Mouse (Mus musculus) midbrain, embryonic 15.5 days (tissue): Measurements from ENCODE around the gene Uap1l1. TPM values are rescaled to one million over a fixed set of nuclear protein-coding genes. Genes with fewer than 3 reads are reported as not detected.
"Not testable (repeated sequence)": the region's sequence is repeated elsewhere in the genome, so short reads cannot be mapped to it uniquely, and the experiment has no call there.

Experiments used
- ATAC-seq: fragments of 200-750 bp; cut with Nextera tagmentation; replicated peaks from 2 replicates; pipeline ENCODE4 v1.8.0; 2017; ENCODE audit warnings: moderate TSS enrichment
- H3K27ac ChIP-seq: fragments of 300-500 bp; sonication (generic); 2 replicates; pipeline ENCODE4 v1.5.1; 2015; ENCODE audit warnings: mild to moderate bottlenecking, inconsistent platforms
- H3K27me3 ChIP-seq: fragments of 300-500 bp; sonication (generic); replicated peaks from 2 replicates; pipeline ENCODE4 v1.6.1; 2015; ENCODE audit warnings: inconsistent platforms
- H3K36me3 ChIP-seq: fragments of 300-500 bp; sonication (generic); replicated peaks from 2 replicates; pipeline ENCODE4 v1.6.1; 2015; ENCODE audit warnings: inconsistent platforms
- H3K4me1 ChIP-seq: fragments of 300-500 bp; sonication (generic); 2 replicates; pipeline ENCODE4 v1.6.1; 2015; ENCODE audit warnings: inconsistent platforms
- H3K4me2 ChIP-seq: fragments of 300-500 bp; sonication (generic); 2 replicates; pipeline ENCODE4 v1.6.1; 2015; ENCODE audit warnings: inconsistent platforms, mild to moderate bottlenecking, moderate library complexity
- H3K4me3 ChIP-seq: fragments of 300-500 bp; sonication (generic); 2 replicates; pipeline ENCODE4 v1.5.1; 2015; ENCODE audit warnings: mild to moderate bottlenecking, inconsistent platforms
- H3K9ac ChIP-seq: fragments of 300-500 bp; sonication (generic); 2 replicates; pipeline ENCODE4 v1.6.1; 2015; ENCODE audit warnings: mild to moderate bottlenecking, inconsistent platforms
- H3K9me3 ChIP-seq: fragments of 300-500 bp; sonication (generic); 2 replicates; pipeline ENCODE4 v1.6.1; 2016; ENCODE audit warnings: inconsistent platforms
- WGBS: fragments of 180-500 bp; shearing (Covaris S2); methylation state at CpG from one replicate; pipeline ENCODE4 v1.1.7; 2015; ENCODE audit warnings: mixed read lengths; 5-methylcytosine and 5-hydroxymethylcytosine counted together
- polyA plus RNA-seq: library from polyadenylated mRNA; unstranded; fragments of >200 nt; fragmentation: Nextera tagmentation; extraction: Ambion mirVana; gene quantifications from 2 replicates; pipeline ENCODE4 v1.2.1, GENCODE M21; 2015

Gene Uap1l1
- 5.6 and 5.9 TPM in 2 replicates for polyA plus RNA-seq

DNA sequence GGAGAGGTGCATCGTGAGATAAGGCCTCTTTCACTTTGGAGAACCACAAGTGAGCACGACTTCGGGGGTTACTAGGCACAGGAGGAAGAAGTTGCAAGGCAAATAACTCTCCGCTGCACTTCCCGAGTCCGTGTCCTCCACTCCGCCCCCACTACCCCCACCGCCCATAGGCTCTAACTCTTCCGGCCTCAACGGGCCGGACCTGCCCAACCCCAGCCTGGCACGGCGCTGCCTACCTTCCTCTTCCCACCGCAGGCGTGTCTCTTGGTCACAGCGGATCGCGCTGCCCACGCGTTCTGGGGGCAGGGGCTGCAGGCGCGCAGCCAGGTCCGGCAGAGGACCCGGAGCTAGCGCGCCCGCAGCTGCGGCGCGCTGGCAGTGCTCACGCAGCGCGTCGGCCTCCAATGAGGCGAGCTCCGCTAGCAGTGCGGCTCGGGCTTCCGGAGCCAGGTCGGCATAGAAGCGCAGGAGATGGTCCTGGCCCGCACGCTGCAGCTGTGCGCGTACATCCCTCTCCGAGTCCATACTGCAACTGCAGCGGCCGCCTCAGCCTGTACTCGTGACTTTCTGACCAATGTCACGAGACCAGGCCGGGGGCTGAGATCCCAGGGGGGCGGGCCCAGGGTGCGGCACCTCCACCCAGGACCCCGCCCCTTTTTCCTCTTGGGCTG is at the start of gene Uap1l1:
Gene Uap1l1 (minus strand): TSS at position 592 of the 671 bp plus-strand sequence.
- 0 out of 2 replicates have a peak within 1 kb of the TSS, but pooled peaks have one; percentile 38 for H3K27ac ChIP-seq
- peaks cover 36% of the 10 kb centered on the region for H3K27me3 ChIP-seq

DNA sequence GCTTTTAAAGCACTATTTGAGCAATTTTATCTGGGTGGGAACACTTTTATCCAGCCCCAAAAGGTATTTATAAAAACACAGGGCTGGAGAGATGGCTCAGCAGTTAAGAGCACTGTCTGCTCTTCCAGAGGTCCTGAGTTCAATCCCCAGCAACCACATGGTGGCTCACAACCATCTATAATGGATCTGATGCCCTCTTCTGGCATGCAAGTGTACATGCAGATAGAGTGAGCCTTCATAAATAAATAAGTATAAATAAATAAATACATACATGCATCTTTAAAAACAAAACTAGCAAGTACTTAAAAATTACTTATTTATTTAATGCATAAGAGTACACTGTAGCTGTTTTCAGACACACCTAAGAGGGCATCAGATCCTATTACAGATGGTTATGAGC is 48.0 kb upstream of the Uap1l1 start:
- ATAC-seq = not testable (repeated sequence)

More for the DNA sequence above, at the start of gene Uap1l1:
- ATAC-seq = peak; percentile 77
- Histone ChIP-seq H3K9me3 (no peaks in the 10 kb centered on the region), H3K4me1 (peaks cover 10% of the 10 kb centered on the region), H3K36me3 (no peaks in the 10 kb centered on the region), H3K4me3 (peak within 1 kb of the TSS; percentile 57), H3K4me2 (peak within 1 kb of the TSS; percentile 100), H3K9ac (peak within 1 kb of the TSS; percentile 63)
- WGBS = under 1% methylated on average over 54 of the region's 54 CpGs

DNA sequence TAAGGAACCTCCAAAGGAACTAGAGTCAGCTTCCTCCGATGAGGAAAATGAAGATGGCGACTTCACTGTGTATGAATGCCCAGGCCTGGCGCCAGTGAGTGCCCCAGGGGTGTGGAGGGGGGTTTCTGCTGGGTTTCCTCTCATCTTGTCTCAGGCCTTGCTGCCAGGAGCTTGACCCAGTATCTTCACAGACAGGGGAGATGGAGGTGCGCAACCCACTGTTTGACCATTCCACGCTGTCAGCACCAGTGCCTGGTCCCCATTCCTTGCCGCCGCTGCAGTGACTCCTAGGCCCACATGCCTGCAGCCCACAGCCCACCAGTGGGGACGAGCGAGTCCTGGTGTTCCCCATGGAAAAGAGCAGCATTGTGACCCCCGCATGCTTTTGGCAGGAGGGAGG is 43.4 kb upstream of the Uap1l1 start:
- Histone ChIP-seq H3K4me2 (no peak overlapping the region), H3K9ac (no peak overlapping the region), H3K36me3 (peaks cover 29% of the 10 kb centered on the region), H3K9me3 (no peaks in the 10 kb centered on the region), H3K4me1 (peaks cover 30% of the 10 kb centered on the region), H3K27ac (no peak overlapping the region), H3K4me3 (no peak overlapping the region), H3K27me3 (no peaks in the 10 kb centered on the region)
- 93% methylated on average over 10 of the region's 10 CpGs for WGBS
- no peak for ATAC-seq

More for the DNA sequence above, 48.0 kb upstream of the Uap1l1 start:
- H3K27ac ChIP-seq, H3K9me3 ChIP-seq, H3K4me2 ChIP-seq, H3K27me3 ChIP-seq, H3K4me3 ChIP-seq, H3K4me1 ChIP-seq, H3K9ac ChIP-seq: not testable (repeated sequence)
- peaks cover 20% of the 10 kb centered on the region for H3K36me3 ChIP-seq

DNA sequence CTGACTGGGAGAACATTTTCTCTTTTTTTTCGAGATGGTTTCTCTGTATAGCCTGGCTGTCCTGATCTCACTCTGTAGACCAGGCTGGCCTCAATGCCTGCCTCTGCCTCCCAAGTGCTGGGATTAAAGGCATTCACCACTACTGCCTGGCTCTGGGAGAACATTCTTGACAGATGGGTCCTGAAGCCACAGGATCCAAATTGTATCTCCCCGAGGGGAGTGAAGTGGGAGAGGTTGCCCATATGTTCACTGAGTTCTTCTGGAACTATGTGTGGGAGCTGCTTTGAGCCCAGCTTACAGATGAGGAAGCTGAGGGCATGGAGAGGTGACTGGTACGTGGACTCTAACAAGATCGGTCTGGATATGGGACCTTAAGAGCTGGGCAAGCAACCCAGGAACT is 38.5 kb upstream of the Uap1l1 start:
- Histone ChIP-seq H3K4me2 (peak overlapping the region; percentile 80), H3K9me3 (no peaks in the 10 kb centered on the region), H3K27me3 (peaks cover 16% of the 10 kb centered on the region), H3K27ac (peak overlapping the region; percentile 85), H3K36me3 (peaks cover 15% of the 10 kb centered on the region; the same call in 1 of the 2 replicates), H3K9ac (peak overlapping the region; percentile 94), H3K4me3 (peak overlapping the region; percentile 57), H3K4me1 (peaks cover 45% of the 10 kb centered on the region)
- 86% methylated on average over 4 of the region's 4 CpGs for WGBS
- no peak for ATAC-seq

DNA sequence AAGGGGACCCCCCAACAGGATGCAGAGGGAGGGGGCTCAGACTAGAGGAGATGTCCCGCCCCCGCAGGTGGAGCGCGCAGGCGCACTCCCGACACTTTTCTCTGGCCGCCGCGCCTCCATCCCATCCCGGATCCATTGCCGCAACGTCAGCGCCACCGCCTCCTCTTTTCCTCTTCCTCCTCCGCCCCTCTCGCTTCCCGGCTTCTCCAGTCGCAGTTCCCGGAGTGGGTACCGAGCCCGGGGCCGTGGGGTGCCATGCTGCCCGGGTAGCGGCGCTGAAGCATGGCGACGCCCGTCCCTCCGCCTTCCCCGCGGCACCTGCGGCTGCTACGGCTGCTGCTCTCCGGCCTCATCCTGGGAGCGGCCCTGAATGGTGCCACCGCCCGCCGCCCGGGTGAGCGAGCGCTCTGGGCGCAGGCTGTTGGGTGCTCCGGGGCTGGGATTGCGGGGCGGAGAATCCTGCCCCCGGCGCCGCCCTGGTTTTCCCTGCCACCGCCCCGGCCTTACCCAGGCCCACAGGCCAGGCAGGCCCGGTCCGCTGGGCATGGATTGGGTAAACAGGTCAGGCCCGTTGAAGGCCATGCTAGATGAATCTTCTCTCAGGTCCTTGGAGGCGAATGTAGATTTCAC is 37.6 kb upstream of the Uap1l1 start:
- H3K36me3 ChIP-seq = peaks cover 8% of the 10 kb centered on the region; the same call in 1 of the 2 replicates
- H3K4me1 ChIP-seq = peaks cover 45% of the 10 kb centered on the region
- H3K4me2 ChIP-seq = peak overlapping the region; percentile 80
- WGBS = under 1% methylated on average over 54 of the region's 54 CpGs
- H3K9ac ChIP-seq = peak overlapping the region; percentile 94
- peaks cover 25% of the 10 kb centered on the region for H3K27me3 ChIP-seq
- no peaks in the 10 kb centered on the region for H3K9me3 ChIP-seq
- H3K27ac ChIP-seq = peak overlapping the region; percentile 85
- peak overlapping the region; percentile 57 for H3K4me3 ChIP-seq
- ATAC-seq = peak; percentile 87

DNA sequence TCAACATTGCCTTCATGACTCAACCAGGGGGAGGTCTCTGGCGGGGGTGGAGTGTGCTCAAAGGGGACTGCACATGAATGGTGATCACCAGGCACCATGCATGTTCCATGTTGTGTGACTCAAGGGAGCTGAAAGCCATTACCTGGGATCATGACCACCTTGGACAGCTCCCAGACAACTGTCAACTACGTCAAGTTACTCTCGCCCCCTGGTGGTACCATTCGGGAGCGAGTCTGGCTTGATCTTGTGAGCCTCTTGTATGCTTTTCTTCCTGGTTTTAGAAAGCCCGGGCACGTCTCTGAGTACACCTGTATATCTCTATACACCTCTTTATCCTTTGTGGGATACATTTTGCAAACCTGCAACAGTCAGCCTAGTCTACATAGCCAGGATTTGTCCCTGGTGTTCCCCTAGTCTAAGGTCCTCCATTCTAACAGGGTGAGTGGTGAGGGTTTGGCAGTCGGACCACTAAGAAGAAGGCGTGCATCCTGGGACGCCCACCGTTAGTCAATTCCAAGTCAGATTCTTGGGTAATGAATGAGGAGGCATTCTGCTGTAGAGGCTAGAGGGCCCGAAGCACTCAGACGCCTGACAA is 37.0 kb upstream of the Uap1l1 start:
- H3K9me3 ChIP-seq = no peaks in the 10 kb centered on the region
- peak overlapping the region; percentile 80 for H3K4me2 ChIP-seq
- H3K4me3 ChIP-seq = peak overlapping the region; percentile 57
- H3K4me1 ChIP-seq = peaks cover 45% of the 10 kb centered on the region
- WGBS = under 1% methylated on average over 13 of the region's 13 CpGs
- H3K36me3 ChIP-seq = 0 out of 2 replicates have a peak, but pooled peaks cover 2% of the 10 kb centered on the region
- peaks cover 31% of the 10 kb centered on the region for H3K27me3 ChIP-seq
- H3K9ac ChIP-seq = peak overlapping the region; percentile 94
- ATAC-seq = peak; percentile 57
- H3K27ac ChIP-seq = peak overlapping the region; percentile 85

DNA sequence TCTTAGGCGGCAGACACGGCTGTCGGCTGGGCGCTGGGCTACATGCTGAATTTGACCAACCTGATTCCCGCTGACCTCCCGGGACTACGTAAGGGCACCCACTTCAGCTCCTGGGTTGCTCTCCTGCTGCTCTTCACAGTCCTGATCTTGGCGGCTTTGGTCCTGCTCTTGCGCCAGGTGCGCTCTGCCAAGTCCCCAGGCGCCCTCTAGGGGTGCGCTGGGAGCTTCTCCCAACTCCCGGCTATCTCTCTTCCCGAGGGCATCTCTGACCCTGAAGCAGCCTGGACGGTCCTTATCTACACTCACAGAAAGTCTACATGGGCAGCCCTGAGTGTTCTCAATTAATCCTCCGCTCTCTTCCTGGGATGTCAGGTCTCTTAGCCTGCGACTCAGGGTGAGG is 35.3 kb upstream of the Uap1l1 start:
- Histone ChIP-seq H3K9me3 (no peaks in the 10 kb centered on the region), H3K4me3 (peak overlapping the region; percentile 34), H3K36me3 (no peaks in the 10 kb centered on the region), H3K27me3 (peaks cover 48% of the 10 kb centered on the region), H3K27ac (no peak overlapping the region), H3K4me2 (peak overlapping the region; percentile 71), H3K4me1 (peaks cover 40% of the 10 kb centered on the region), H3K9ac (peak overlapping the region; percentile 28; the same call in 1 of the 2 replicates)
- no peak for ATAC-seq
- WGBS = 3% methylated on average over 17 of the region's 17 CpGs

DNA sequence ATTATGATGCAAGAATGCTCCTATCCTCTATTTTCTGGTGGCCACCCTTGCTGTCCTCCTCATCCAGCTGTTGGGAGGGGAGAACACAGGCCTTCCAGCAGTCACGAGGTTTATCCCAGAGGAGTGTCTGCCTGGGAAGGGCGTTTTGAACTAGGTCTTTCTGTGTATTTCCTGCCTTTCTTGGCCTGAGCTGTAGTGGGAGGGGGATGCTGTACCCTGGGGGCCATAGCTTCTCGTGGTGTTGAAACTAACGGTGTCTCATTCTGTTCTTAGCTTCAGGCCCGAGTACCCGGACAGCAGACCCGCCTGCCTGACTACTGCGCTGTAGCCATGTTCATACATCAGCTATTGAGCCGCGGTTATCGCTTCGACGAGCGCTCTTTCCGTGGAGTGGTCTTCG is 34.8 kb upstream of the Uap1l1 start:
- H3K27me3 ChIP-seq = peaks cover 53% of the 10 kb centered on the region

DNA sequence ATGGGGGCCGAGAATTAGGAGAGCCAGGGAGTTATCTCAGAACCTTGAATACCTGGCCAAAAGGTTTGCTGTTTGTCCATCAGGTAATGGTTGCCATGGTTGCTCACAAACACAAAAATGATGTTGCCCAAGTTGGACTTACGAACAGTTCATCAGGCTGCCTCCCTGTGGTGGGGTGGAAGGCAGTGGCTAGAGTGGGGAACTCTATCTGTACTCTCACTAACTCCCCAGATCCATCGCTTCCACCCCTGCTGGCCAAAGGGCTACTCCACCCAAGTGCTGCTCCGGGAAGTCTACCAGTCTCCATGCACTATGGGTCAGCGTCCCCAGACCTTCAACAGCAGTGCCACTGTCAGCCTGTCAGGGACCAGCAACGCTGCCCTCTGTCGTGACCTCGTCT is 33.6 kb upstream of the Uap1l1 start, which contains the start of gene Npdc1:
Gene Npdc1 (plus strand): TSS at position 301 of the 400 bp plus-strand sequence.
- WGBS = 72% methylated on average over 8 of the region's 8 CpGs
- Histone ChIP-seq H3K27ac (no peak within 1 kb of the TSS), H3K4me1 (peaks cover 28% of the 10 kb centered on the region), H3K36me3 (no peaks in the 10 kb centered on the region), H3K27me3 (peaks cover 65% of the 10 kb centered on the region), H3K9me3 (no peaks in the 10 kb centered on the region), H3K9ac (no peak within 1 kb of the TSS), H3K4me3 (peak within 1 kb of the TSS; percentile 34; the same call in 1 of the 2 replicates), H3K4me2 (peak within 1 kb of the TSS; percentile 71)
- no peak for ATAC-seq

More for the DNA sequence above, 34.8 kb upstream of the Uap1l1 start:
- Histone ChIP-seq H3K4me3 (peak overlapping the region; percentile 34), H3K4me2 (peak overlapping the region; percentile 71), H3K4me1 (peaks cover 40% of the 10 kb centered on the region), H3K9me3 (no peaks in the 10 kb centered on the region), H3K27ac (no peak overlapping the region), H3K36me3 (no peaks in the 10 kb centered on the region), H3K9ac (peak overlapping the region; percentile 28; the same call in 1 of the 2 replicates)
- 20% methylated on average over 16 of the region's 16 CpGs for WGBS
- ATAC-seq = no peak

DNA sequence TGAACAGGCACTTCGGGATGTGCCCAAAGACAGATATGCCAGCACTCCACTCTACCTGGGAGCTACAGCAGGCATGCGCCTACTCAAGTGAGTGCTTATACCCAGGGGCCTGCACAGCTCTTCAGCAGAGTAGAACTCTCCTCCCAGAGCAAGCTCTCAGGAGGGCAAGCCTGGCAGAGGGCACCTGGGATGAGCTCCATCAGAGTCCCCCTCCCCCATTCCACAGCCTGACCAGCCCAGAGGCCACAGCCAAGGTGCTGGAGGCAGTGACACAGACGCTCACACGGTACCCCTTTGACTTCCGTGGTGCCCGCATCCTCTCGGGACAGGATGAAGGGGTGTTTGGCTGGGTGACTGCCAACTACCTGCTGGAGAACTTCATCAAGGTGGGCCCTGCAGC is 32.6 kb upstream of the Uap1l1 start:
- no peaks in the 10 kb centered on the region for H3K9me3 ChIP-seq
- WGBS = 92% methylated on average over 7 of the region's 7 CpGs
- peaks cover 65% of the 10 kb centered on the region for H3K27me3 ChIP-seq
- H3K27ac ChIP-seq = no peak overlapping the region
- no peak for ATAC-seq
- peaks cover 24% of the 10 kb centered on the region for H3K4me1 ChIP-seq
- no peak overlapping the region for H3K4me2 ChIP-seq
- no peaks in the 10 kb centered on the region for H3K36me3 ChIP-seq
- H3K4me3 ChIP-seq = no peak overlapping the region
- no peak overlapping the region for H3K9ac ChIP-seq

DNA sequence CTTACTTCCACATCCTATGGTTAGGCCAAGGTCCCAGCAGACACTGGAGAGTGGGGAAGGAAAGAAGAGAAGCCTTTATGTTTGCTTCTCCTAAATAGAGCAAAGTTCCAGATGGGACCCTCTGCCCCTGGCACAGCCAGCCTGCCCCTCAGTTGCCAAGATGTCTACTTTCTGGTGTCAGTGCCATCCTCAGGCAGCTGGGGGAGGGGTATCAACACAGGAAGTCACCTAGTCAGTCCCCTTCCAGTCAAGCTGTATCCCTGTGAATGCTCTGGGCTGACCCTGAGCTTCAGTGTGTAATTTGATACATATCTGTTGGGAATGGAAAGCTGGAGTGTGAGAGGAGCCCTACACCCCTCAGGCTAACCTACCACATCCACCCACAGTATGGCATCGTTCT is 31.5 kb upstream of the Uap1l1 start:
- WGBS = 59% methylated on average over 1 of the region's 1 CpGs
- peaks cover 65% of the 10 kb centered on the region for H3K27me3 ChIP-seq
- no peak overlapping the region for H3K27ac ChIP-seq
- no peak for ATAC-seq
- peaks cover 20% of the 10 kb centered on the region for H3K4me1 ChIP-seq
- H3K4me3 ChIP-seq = no peak overlapping the region
- H3K9me3 ChIP-seq = no peaks in the 10 kb centered on the region
- H3K4me2 ChIP-seq = no peak overlapping the region
- no peaks in the 10 kb centered on the region for H3K36me3 ChIP-seq
- no peak overlapping the region for H3K9ac ChIP-seq

DNA sequence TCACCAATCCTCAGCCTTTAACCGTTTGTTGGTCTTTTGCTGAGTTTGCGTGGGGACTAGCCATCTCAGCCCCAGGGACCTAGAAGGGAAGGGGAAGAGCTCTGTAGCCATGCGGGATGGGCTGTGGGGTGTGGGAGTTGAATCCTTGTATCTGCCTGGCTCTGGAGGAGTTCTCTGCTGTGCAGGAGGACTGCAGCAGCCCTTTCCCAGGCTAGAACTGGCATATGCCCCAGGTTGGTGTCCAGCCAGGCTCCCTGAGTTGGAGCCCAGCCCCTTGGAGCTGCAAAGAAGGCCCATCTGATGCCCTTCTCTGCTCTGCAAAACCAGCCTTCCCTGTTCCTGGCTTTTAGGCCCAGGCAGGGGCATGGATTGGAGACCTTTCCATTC is 31.1 kb upstream of the Uap1l1 start:
- H3K4me3 ChIP-seq = 0 out of 2 replicates have a peak overlapping the region, but pooled peaks have one; percentile 37
- 33% methylated on average over 3 of the region's 3 CpGs for WGBS
- peak overlapping the region; percentile 57 for H3K4me2 ChIP-seq

More for the DNA sequence above, 31.1 kb upstream of the Uap1l1 start:
- Histone ChIP-seq H3K4me1 (peaks cover 20% of the 10 kb centered on the region), H3K27ac (no peak overlapping the region), H3K9me3 (no peaks in the 10 kb centered on the region), H3K36me3 (no peaks in the 10 kb centered on the region), H3K27me3 (peaks cover 65% of the 10 kb centered on the region), H3K9ac (no peak overlapping the region)
- no peak for ATAC-seq
